Mouse (Mus musculus): ENCODE measurements at regions not wholly inside any gene's neighbourhood (a gene's known extent, or its start where the extent isn't known, plus 50 kb on each side); places are given as distances from the start of the nearest gene placed in this dataset.

DNA sequence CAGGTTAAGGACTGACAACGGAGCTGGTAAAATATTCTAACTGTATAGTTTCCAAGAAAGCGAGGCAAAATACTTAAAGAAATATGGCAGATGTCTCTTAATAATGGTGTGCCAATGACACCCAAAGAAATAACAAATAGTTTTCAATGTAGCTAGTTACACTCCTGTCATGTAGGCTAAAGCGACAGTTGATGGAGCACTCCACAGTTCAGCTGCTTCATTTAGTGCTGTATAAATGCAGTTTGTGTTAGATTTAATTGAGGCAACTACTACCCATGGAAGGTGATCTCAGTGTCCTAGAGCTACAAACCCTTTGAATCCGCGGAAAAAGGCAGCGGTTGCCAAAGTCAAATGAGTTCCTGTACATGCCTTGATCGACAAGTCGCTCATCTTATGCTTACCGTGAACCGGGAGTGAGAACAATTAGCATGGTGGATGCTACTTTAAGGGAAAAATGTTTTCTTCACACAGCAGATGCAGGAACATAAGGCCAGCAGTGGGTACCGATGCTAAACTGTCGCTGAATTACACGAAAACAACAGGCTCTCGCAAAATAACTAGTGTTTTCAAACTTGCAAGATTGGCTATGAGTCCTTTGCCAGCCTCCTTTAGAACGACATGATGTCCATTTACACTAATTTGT, 961.4 kb downstream of the Mat2b start:
- DNase-seq = no peak

DNA sequence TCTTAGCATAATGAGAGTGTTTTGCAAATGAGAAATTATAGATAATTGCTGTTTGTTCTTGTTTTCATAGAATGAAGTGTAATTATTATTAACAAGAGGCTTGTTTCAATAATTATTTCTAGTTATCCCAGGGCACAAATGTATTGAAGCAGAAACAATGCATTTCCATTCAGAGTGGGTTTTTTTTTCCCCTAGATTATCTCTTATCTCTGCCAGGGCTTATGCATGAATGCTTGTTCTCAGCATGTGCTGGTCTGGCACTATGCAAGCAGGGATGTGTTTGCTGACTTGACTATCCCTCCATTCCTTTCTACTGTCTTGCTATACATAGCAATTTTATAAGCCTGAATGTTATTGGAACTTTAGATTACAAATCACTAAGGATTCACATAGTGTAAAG, 971.4 kb downstream of the Mat2b start:
- DNase-seq = no peak

DNA sequence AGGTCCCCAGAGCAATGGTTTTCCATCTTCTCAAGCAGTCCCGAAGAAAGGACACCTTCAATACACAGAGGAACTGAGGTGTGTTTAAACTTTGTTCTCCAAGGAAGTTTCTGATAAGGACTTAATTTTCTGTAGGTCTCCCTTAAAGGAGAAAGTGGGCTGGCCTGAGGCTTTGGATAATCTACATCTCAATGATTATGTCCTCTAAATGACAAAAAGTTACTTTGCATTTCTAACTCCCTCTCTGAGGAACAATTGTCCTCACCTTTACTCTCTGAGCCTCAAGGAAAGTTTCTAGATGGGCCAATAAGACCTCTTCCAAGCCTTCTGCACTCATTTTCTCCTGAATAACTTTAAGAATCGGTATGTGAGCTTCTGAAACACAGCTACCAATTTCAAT, 1016.5 kb downstream of the Mat2b start:
- DNase-seq = no peak

DNA sequence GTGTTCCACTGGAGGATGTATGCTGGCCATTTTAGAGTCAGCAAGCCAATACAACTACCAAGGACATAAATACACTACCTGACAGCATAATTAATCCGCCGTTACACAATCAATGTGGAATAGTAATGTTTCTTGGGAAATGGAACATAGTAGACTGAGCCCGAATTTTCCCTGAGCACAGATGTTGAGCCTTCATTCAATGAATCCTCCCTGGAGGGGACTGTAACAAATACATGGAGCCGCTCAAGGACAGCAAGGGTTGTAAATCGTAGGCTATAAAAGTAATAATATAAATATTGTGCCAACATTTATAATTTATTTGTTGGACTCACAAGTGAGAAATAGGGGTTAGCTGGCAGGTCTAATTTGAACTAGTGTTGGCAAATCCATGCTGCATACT, 1041.4 kb downstream of the Mat2b start:
- no peak for DNase-seq

DNA sequence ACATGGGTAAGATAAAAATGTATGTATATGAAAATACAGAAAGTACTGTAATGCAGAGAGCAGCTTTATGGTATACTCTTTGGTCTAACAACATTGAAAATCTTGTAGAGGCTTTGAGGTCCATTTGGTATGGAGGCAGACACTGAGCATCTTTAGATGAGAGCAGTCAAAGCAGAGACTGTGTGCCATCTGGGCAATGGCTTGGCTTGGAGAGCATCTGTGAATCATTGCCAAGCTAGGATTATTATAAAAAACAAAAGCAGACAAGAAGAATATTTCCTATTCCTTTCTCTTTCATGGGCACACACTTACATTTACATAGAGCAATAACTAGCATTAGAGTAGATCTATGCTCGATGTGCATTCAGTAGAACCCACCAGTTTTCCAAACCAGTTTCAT, 1075.6 kb downstream of the Mat2b start:
- DNase-seq = no peak

DNA sequence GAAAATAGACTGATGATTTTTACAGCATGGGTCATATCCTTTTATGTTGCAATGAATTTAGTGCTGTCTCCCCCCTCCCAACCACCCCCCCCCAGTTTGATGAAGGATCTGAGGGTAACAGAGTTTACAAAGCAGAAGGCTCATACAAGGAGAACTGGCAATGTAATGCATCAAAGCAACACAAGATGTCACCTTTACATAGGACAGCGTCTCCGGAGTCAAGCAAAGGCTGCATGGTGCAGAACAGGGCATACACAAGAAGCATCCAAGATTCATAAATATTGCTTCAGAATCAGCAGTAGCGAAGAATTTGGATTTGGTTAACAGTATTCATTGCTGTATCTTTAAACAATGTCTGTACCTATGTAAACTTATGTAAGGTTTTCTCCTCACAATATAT, 1079.2 kb downstream of the Mat2b start:
- DNase-seq = no peak

DNA sequence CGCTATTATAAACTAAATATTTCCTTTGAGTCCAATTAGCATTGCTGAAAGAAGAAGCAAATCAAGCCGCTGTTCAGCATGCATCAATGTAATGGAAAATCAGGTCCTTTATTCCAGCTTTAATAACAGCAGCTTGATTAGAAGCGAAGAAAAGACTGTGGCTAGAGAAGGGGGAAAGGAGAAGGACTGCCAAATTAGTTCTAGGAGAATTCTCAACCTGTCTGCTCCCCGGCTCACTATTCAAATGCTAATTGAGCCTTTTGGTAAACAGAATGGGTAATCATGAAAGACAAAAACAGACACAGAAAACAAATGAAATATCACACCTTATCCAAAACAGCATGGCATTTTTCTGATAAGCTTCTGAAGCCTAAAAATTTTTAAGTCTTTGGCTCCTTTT, 1098.5 kb downstream of the Mat2b start:
- no peak for DNase-seq

DNA sequence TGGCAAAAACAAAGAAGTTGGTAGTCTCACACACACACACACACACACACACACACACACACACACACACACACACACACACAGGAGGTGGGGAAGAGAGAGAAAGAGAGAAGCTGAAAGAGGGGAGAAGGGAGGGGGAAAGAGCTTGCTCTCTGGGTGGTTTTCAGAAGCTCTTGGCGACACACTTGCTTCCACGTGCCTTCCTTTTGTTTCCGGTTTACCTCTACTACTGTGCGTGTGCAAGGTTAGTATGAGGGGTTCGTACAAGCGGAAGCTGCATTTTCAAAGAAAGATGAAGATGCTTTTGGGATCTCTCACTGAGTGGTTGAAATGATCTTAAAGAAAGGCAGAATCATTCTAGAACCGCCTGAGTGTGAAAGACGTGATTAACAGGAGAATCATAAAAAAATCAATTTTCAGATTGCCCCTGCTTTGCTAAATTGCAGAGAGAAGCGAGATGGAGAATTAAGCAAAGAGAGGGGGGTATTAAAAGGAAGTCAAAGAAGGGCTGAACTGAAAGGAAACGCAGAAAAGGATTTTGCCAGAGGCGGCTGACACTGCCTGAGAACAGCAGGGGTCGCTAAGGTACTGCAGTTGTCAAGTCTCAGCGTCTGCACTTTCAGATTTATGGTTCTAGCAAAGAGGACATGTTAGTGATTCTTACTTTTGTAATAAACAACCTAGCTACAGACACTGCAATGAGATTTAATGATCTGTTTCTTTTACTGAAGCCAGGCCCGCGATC, 1106.2 kb downstream of the Mat2b start:
- DNase-seq = peak; percentile 24 to 33

DNA sequence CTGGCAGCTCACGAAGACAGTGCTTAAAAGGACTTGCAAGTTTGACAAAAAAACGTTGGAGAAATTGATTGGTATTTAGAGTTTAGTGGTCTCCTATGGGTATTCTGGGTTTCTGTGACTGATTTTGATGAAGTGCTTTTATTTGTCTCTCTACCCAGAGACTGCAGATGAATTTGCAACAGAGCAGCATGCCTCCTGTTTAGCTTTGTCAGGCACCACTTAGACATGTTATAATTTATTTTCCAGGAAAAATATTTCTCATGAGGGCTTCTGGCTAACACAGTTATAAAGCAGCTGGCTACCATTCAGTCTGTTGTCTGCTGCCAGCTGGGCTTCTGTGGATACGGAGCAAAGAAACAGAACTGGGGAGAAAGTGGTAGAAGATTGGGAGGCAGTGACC, 1136.7 kb downstream of the Mat2b start:
- DNase-seq = no peak

DNA sequence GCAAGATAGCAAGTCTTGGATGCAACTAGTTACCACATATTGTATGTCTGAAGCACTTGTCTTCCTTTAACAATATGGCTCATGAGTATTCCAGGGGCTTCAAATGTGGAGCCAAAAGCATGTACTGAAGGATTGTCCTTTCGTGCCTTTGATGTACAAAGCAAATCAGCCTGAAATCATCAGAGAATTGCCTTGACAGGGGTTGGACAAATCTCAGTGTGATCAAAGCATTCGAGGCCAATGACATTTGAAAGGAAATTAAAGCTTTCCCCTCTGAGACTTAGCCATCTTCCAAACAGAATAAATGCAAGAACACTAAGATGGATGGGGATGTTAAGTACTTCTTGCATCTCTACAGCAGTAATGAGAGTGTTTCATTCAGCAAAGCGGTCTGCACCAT, 1144.9 kb downstream of the Mat2b start:
- DNase-seq = no peak

DNA sequence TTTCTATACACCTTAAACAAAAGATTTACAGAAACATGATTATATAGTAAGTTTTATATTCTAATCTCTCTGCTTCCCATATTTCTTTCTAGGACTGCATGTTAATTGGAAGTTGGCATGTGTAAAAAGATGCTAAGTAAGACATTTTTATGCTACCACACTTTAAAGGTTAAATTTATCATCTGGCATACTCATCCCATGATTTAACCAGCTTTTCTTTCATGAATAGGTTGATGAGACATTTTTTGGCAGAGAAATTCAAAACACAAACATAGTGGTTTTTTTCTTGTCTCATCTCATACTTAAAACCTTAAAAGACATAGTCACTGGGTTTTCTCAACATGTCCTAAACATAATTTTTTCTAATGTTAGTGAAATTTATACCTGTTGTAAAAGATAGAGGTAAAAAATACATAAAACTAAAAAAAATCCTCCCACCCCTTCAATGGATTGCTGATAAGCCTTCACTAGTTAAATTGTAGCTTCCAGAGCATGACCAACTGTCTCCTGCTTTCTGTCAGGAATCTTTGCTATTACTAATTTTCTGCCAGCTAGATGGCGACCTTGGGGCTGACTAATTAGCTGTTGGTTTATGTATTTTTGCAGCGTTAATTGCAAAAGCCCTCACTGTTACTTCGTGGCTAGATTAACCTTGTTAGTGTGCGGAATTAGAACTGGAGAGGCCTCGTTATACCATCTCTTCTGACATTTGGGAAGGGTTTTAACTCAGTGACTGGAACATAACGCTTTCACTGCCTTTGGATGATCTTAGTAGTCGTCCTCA, 1169.9 kb downstream of the Mat2b start:
- no peak for DNase-seq

DNA sequence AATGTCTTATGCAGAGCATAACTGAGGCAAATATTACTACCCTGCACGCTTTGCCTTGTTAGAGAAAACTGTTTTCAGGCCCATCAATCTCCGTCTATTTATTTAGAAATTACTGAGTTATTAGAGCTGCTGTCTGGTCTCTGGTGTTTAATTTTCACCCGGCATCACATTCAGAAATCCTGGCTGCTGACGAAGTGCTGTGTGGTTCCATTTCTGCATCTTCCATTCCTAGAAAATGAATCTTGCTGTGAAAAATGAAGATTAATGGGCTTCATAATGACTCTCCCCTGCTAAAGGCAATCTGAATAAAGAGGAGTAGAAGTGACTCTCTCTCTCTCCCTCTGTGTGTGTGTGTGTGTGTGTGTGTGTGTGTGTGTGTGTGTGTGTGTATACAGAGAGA, 1199.8 kb downstream of the Mat2b start:
- no peak for DNase-seq

DNA sequence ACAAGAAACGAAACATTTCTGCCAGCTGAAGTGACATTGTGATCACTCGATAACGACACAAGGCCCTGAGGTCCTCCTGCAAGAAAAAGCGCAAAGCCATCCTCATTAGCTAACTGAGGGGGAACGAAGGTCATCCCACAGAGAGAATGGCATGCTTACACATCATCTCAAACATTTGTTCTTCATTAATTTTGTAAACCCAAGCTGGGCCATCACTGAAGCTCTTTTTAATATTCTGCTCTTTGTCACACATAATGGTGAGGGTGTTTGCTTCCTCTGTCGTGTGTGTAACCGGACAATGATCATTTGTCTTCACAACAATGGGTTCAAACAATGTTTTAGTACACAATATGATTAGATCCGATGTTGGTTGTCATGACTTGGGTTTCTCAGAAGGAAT, 1217.9 kb downstream of the Mat2b start:
- DNase-seq = no peak

DNA sequence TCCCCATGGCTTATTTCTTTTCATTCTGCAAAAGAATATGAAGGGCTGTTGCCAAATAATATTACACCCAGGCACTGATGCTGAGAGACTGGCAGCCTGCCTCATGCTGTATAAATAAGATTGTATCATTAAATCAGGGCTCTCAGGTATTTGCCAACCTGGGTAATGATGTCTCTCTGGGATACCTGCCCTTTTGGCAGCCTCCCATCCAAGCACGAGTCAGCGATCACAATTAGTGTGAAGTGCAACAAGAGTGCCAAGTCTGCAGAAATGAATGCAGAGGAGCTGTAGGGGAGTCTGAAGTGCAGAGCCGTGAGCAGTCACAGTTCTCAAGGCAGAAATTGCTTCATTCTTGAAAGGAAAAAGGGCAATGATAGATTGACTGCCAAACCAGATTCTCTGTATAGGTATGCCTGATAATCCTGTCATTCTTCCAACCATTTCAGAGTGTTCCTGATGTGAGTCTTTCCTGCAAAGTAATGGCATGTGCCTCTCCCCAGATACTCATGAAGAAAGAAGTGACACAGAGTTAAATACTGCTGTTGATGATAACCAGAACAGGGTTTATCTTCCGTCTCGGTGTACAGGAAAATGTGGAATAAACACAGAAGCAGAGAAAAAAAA, 1241.6 kb downstream of the Mat2b start:
- no peak for DNase-seq

DNA sequence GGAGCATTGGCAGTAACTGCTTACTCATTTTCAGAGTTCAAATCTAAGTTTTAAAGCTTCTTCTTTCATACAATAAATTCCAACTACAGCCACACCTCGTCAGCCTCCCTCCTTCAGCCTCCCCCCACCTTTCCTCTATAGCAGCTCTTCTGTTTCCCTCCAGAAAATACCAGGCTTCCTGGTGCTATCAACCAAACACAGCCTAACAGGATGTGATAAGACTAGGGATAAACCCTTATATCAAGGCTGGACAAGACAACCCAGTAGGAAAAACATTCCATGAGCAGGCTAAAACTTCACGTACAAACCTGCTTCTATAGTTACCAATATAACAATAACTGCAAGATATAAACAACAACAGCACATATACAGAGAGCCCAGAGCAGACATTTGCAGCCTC, 1248.6 kb downstream of the Mat2b start:
- DNase-seq = no peak

DNA sequence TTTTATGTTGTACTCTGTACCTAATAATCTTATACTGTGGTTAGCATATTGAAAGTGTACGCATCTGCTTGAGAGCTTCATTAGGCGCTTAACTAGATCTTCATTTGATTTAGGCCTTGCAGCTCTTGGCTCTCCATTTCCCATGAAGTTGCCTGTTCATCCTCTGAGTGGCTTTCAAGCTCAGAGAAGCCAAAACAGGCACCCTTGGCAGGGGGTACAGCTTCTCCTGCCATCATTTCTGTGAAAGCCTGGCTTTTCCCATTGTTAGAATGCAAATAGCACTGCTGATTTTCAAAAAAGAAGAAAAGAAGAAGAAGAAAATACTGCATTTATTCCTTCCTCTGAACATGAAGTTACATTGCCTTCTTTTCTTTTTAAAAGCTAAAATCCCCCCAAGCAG, 1283.3 kb downstream of the Mat2b start:
- no peak for DNase-seq

DNA sequence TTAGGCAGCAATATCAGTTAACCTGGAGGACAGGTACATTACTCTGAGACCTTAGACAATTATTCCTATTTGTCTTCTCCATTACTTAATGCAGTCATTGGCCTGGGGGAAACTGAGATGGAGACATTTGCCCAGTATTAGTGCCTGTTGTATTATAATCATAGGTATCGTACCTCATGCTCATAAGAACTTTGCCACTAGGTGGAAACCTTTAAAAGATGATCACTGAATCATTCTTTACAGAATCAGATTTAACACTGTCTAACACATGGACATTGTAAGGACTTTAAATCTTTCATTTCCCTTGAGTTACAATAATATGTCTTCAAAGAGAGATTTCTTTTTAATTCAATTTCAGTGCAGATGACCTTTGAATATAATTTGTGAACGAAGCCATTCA, 1283.8 kb downstream of the Mat2b start:
- DNase-seq = no peak

DNA sequence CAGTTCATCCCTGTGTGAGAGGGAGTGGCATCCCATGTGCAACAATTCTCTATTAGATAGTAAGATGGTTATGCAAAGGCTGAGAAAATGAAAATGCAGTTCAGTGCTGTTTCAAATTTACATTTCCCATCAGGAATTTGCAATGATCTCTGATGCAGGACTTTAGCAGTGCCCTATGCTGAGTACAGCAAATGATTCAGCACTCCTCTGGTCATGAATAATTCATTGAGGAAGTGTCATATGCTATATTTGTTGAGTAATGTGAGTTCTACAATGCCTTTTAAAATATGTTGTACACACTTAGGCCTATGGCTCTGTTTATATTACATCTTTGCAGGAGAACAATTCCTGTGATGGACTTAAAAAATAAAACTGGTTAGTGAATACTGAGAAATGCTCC, 1330.2 kb downstream of the Mat2b start:
- no peak for DNase-seq

DNA sequence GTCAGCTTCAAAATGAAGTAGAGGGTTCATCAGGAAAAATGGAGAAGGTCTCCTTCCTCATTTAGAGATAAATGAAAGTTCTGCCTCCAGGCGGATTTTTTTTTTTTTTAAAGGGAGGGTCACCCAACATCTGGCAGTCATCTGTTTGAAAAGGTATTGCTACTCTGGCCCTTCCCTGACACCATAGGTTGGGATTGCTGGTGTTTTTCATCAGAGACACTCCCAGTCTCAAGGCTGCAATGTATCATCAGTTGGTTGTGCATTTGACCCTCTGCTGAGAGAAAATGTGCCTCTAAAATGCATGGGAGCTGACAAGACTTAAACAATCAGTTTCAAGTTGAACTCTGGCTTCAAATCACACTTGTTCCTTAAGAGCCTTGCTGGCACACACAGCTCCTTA, 1344.4 kb downstream of the Mat2b start:
- DNase-seq = no peak

Measured in lung, postnatal 4 days (tissue).